Mouse (Mus musculus) right cerebral cortex, postnatal 10 days (tissue): ENCODE measurements around the gene C1qtnf6.
A peak's percentile ranks its signal among the peaks of the same experiment; 100 is the strongest.

ENCODE experiments used
- DNase-seq, 2 experiments: peaks; one replicate each; pipeline ENCODE4 v3.0.0; 2021; ENCODE audit warnings: low spot score in 2 of 2

C1qtnf6 gene

DNA sequence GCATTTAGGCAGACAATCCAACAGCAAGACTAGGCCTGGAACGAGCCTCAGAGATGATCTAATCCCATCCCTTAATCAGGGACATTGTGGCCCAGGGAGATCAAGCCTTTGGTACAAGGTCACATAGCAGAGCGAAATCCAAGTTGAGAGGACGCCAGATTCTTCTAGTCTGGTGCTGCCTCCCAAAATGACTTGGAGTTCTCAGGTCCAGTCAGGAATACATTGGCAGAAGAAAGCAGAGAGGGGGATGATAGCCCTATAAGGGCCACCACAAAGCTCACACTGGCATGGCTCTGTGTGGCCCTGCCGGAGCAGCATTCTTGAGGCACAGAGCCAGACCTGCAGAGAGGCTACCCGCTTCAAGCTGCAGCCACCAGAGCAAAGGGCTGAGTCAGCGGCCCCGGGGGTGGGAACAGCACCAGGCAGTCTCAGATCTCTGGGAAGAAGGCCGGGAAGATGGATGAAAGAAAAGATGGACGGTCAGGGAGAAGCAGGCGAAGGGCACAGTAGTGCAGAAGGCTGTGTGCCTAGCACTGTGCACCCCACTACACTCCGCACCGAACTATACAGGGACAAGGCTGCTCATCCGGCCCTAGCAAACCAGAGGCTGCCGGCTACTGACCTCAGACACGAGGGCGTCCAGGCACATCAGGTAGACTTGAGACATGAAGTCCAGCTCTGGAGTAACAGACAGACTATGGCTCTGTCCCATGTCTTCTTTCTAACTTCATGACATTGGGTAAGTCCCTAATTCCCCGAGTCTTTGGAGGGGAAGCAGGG lies at the start of gene C1qtnf6:
TSS of gene C1qtnf6 (minus strand) at position 746 of the 780 bp plus-strand sequence.
- no peak for DNase-seq

GRCm38 (mm10) chr15:78576284-78576810 lies 45.1 kb upstream of the C1qtnf6 start:
- no peak for DNase-seq

- no peak for DNase-seq
Measured at GRCm38 (mm10) chr15:78572658-78573397, 41.6 kb upstream of the C1qtnf6 start, which contains the start of gene Rac2. Rac2 (minus strand) TSS chr15:78572783.

DNA sequence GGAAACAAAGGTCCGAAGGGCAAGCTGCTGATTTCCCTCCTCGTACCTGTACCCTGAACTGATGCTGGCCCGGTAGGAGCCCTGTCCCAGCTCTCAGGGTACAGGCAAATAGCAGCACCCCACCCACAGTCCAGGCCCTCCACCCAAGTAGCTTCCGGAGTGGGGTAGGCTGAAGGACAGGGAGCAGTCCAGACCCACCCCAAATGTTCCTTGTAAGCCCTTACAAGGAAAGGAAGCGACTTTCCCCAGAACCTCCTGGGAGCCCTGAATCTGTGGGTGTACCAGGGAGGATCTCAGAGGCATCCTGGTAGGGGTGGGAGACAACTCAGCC lies 41.0 kb upstream of the C1qtnf6 start:
- no peak for DNase-seq

- DNase-seq, result no peak
Measured at GRCm38 (mm10) chr15:78571554-78572269, 40.5 kb upstream of the C1qtnf6 start.

DNA sequence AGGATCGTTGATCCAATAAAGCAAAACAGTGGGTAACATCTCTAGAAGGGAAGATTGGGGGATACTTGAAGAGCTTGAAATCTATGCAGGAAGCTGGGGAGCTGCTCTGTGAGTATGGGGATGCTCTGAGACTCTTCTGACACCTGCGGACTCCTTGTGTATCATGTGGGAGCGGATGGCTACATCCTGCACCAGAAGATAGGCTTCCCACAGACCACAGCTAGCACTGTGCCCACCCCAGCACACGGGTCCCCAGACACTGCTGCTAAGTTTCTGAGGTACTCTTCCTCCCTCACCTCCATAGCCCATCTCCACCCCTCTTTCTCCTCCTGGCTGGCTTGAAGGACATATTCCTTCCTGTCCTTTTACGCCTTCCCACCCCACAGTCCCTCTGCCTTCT lies 39.0 kb upstream of the C1qtnf6 start:
- no peak for DNase-seq

DNA sequence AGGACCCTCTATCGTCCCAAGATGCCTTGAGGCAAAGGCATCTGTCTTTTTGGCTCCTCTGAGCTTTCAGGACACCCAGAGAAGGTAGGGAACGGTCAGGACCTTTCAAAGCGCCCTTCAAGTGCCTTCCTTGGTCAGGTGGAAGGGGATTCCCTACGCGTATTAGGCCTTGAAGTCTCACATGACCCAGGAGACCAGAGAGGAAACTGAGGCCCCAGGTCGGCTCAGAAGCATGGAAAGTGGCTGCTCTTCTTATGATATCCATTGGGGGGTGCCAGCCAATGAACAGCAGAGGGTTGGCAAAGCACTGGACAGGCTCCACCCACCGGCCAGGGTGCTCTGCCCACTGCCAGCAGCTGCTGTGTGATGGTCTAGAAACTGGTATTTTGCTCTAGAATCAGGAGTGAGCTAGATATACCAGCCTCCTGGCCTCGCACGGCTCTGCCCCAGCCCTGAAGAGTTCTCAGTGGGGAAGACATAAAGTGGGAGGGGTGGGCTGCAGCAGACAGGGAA lies 36.4 kb upstream of the C1qtnf6 start:
- DNase-seq, result no peak

DNA sequence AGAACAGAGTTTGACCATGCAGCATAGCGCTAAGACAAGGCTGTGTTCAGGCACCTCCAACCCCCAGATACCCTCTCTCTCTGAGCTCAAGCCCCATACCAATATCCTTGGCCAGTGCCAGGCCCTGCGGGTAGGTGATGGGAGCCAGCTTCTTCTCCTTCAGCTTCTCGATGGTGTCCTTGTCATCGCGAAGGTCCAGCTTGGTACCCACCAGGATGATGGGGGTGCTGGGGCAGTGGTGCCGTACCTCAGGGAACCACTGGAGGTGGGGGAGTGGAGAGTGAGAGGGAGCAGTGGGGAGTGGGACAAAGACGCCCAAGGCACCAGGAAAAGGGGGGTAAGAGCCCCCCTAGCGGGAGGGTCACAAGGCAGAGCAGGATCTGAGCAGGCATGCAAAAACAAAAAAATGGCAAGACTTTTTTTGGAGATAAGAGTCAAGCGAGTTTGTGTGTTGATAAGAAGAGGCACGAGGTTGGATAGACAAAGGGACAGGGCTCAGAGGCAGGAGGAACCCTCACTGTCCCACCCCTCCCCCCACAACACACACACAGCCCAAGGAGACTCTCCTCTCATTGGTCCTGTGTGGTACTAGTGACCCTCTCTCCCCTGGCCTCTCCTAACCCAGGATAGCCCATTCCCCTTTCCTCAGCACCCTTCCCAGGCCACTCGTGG lies 33.7 kb upstream of the C1qtnf6 start:
- DNase-seq, result no peak

- DNase-seq, result no peak
Measured at GRCm38 (mm10) chr15:78563937-78564336, 32.7 kb upstream of the C1qtnf6 start.

DNA sequence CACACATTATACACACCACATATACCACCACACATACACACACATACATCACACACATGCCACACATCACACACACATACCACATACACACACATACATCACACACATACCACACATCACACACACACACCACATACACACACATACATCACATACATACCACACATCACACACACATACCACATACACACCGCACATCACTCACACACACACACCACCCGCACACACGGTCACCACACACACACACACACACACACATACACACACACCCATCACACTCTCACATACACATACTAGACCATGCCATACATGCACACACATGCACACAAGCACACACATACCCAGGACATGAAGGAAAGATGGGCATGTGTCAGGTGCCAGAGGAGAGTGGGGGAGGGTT lies 32.1 kb upstream of the C1qtnf6 start:
- no peak for DNase-seq

DNA sequence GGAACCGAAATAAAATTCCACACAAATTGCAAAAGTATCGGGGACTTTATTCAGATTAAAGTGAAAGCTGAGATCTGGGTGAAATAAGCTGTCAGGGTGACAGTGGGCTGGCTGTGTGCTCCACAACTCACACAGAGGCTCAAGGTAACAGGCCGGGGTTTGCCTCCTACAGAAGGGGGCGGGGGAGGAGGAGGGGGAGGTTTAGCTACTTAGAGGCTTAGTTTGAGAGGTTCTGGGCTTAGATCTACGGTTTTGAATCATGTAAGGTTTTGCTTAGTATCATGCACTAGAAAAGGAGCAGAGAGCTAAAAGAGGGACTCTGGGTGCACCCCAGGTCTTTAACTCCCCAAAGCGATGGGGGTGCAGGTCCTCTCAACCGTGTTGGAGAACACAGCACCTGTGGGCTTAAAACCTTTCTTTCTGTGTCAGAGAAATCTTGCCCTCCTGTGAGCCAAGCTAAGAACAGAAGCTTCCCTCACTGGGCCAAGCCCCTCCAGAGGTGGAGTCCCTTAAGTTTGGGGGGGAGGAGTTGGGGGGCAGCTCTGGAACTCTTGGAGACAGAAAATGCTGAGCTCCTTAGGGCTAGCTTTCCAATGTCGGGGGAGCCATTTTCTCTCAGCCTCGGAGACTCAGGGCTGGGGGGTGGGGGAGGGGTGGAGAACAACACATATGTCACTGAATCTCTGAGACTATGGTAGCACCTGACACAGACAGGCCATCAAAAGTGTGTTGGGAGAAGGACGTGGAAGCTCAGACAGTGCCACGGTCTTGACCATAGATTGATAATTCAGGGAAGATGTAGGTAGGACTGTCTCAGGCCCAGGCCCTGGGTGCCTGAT lies 28.1 kb upstream of the C1qtnf6 start:
- no peak for DNase-seq

DNA sequence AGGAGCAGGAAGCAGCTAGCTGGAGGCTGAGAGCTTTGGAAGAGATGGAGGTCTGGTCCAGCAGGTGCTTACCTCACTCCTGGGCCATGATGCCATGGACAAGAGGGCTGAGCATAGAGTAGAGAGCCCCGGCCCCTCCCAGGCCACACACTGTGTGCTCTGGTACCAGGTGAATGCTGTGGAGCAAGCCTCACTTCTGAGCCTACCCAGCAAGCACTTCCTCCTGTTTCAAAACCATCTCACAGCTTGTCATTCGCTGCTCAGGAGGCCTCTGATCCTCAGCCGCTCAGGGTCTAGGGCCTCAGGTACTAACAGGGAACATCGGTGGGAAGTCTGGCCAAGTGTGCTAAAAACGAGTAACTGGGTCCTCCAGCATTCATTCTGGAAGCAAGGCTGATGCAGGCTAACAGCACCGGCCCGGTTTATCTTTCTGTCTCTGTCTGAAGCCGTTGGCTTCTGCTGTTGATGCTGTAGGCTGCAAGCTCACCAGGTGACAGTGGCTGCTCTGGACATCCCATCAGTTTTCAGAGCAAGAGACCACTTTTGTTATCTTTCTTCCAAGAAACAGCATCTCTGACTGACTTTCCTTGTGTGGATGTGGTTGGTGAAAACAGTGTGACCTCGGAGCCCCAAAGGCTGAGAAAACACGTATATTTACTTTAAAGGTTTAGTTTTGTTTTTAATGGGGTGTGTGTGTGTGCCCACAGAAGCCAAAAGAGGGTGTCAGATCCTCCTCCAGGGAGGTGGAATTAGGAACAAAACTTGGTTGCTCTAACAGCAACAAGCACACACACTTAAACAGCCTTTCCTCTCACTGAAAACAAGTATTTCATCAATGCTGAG lies 26.7 kb upstream of the C1qtnf6 start:
- DNase-seq, result no peak

DNA sequence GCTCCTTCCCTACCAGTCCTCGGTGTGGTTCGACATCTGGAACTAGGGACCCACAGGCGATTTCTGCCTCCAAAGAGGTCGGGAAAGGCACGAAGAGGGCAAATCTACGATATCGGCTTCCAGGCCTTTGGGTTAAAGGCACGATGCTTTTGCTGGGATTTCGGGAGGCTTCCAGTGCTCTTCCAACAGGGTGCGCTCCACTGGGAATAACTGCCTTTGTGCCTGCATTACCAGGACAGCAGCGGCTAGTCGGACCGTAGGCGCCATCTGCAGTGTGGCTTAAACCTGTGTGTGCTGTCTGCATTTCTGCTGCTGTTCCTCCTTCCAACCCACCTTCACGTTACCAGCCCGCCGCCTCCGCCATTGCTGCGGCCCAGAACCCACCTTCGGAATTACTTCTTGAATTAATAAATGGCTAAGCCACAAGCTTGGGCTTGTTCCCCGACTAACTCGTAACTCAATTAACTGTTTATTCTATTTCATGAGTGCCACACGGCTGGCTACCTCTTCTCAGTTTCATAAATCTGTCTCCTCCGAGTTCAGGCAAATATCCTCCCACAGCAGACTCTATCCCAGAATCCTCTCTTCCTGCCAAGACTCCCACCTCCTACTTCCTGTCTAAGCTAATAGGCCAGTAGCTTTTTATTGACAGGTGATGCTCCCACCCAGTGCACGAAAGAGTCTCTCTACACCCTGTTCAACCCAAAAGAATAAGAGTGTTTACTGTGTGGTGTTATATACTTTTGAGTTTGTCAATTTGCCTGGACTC lies 23.5 kb upstream of the C1qtnf6 start:
- DNase-seq, result no peak

GRCm38 (mm10) chr15:78549189-78549734 lies 18.0 kb upstream of the C1qtnf6 start:
- no peak for DNase-seq

DNA sequence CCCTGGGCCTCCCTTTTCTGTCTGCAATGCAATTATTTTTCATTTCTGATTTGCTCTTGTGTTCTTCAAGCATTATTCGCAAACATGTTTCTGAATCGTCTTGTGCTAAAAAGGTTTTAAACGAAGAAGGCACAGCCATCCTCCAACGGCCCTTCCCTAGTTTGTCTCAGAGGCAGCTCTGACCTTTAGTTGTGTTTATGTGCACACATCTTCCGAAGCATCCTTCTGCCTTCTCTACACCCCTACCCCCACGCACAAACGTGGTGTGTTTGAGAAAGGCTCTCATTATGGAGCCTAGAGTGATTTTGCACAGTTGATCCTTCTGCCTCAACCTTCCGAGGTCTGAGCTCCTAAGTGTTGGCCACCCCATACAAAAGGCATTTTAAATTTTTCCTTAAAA lies 17.5 kb upstream of the C1qtnf6 start:
- DNase-seq, result no peak

DNA sequence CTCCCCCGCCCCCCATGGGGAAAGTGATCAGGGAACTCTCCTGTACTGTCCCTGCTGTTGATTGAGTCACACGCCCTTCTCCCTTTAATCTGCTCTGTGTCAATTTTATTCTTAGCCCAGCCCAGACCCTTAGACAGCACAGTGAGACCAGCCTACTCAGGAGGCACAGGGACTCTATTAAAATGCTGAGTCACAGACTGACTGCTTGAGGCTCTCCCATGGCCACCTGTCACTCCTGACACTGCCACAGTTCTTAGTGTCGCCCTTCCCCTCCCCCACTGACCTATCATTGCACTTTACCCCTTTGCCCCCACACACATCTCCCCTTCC lies 17.1 kb upstream of the C1qtnf6 start:
- no peak for DNase-seq

DNA sequence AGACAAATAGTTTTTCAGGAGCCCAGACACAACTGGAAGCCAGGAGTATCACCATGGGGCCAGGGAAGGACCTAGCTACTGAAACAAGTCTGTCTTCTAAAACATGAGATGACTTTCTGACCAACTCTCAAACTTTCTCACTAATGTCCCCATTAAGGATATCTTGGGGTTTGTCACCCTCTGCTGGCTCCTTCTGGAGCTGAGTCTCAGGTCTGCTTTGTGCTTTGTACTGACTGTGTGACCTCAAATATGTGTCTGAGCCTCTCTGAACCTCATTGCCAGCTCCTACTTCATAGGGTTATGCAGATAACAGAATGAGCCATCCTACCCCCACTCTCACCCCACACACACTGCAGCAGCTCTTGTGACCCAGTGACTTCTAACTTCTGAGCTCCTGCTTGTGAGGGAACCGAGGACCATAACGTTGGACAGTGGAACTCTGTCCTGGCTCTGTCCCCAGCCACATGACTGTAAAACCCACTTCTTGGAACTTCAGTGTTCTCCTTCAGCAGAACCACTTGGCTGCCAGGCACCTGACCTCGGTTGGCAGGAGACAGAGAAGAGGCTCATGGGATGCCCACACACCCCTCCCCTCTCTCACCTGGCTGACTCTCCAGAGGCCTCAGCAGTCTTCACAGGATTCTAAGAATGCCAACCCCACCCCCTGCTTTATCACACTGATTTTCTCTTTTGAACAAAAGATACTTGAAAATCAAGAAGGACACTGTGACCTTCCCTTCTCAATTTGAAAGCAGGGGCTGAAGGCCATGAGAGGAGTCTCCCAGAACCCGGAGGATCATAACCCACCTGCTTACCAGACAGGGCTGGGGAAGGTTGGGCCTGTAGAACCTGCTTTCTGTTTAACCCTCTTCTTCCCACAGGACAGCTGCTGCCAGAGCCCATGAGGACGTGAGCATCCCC lies 16.5 kb upstream of the C1qtnf6 start:
- peak in 1 of 2 experiments; percentile 43 for DNase-seq

DNA sequence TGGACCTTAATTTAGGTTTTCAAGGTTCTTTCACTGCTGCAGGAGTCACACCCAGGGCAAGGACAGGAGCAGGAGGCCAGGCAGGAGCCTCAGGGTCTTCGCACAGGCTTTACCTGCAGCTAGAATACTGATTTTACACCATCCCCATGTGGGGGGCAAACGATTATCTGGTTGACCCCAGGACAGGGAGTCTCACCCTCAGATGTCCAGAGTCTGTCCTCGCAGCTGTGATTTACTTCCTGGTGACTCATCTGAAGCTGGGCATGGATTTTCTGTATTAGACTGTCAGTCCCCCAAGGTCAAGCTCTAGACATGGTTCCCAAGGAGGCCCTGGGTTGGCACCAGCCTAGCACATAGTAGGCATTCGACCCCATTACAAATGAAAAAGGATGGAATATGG lies 14.8 kb upstream of the C1qtnf6 start:
- DNase-seq, result no peak
